Mouse (Mus musculus) forebrain, embryonic 11.5 days (tissue): ENCODE data around the gene Zfp804a. TPM values are rescaled to one million over a fixed set of nuclear protein-coding genes. Genes with fewer than 3 reads are reported as not detected.

Experiments
- ATAC-seq: fragments of 200-750 bp; cut with Nextera tagmentation; replicated peaks from 2 replicates; pipeline ENCODE4 v1.8.0; 2017; ENCODE audit warnings: moderate TSS enrichment; ENCODE audit not compliant: low FRiP score
- DNase-seq: peaks from one replicate; pipeline ENCODE4 v3.0.0-alpha.2; 2017; ENCODE audit warnings: low spot score
- H3K27ac ChIP-seq: fragments of 300-500 bp; sonication (generic); 2 replicates; pipeline ENCODE4 v1.5.1; 2014; ENCODE audit warnings: low read depth, low read length
- H3K27me3 ChIP-seq: fragments of 300-500 bp; sonication (generic); 2 replicates; pipeline ENCODE4 v1.6.1; 2014; ENCODE audit warnings: mild to moderate bottlenecking, low read length, mixed read lengths; ENCODE audit not compliant: control insufficient read depth, insufficient read depth
- H3K36me3 ChIP-seq: fragments of 300-500 bp; sonication (generic); 2 replicates; pipeline ENCODE4 v1.6.1; 2014; ENCODE audit warnings: mild to moderate bottlenecking, low read length, moderate library complexity, mixed read lengths; ENCODE audit not compliant: control insufficient read depth, insufficient read depth
- H3K4me1 ChIP-seq: fragments of 300-500 bp; sonication (generic); replicated peaks from 2 replicates; pipeline ENCODE4 v1.6.1; 2014; ENCODE audit warnings: low read length, mixed read lengths; ENCODE audit not compliant: control insufficient read depth, insufficient read depth
- H3K4me2 ChIP-seq: fragments of 300-500 bp; sonication (generic); 2 replicates; pipeline ENCODE4 v1.6.1; 2014; ENCODE audit warnings: low read depth, mild to moderate bottlenecking, low read length, moderate library complexity, mixed read lengths; ENCODE audit not compliant: severe bottlenecking
- H3K4me3 ChIP-seq: fragments of 300-500 bp; sonication (generic); 2 replicates; pipeline ENCODE4 v1.5.1; 2014; ENCODE audit warnings: low read depth, low read length
- H3K9ac ChIP-seq: fragments of 300-500 bp; sonication (generic); 2 replicates; pipeline ENCODE4 v1.6.1; 2014; ENCODE audit warnings: low read length
- H3K9me3 ChIP-seq: fragments of 300-500 bp; sonication (generic); 2 replicates; pipeline ENCODE4 v1.6.1; 2016; ENCODE audit warnings: low read length, mixed read lengths; ENCODE audit not compliant: control insufficient read depth
- WGBS: fragments of 180-500 bp; shearing (Covaris S2); extraction: QIAGEN DNeasy Blood & Tissue Kit; methylation state at CpG from one replicate; pipeline ENCODE4 v1.1.7; 2014; 5-methylcytosine and 5-hydroxymethylcytosine counted together
- polyA plus RNA-seq: library from polyadenylated mRNA; unstranded; fragments of >200 nt; fragmentation: Nextera tagmentation; extraction: Ambion mirVana; gene quantifications from 2 replicates; pipeline ENCODE4 v1.2.1, GENCODE M21; 2014

The Zfp804a gene
- polyA plus RNA-seq, 1 experiment from 2014 or later, result 0.51 TPM

DNA sequence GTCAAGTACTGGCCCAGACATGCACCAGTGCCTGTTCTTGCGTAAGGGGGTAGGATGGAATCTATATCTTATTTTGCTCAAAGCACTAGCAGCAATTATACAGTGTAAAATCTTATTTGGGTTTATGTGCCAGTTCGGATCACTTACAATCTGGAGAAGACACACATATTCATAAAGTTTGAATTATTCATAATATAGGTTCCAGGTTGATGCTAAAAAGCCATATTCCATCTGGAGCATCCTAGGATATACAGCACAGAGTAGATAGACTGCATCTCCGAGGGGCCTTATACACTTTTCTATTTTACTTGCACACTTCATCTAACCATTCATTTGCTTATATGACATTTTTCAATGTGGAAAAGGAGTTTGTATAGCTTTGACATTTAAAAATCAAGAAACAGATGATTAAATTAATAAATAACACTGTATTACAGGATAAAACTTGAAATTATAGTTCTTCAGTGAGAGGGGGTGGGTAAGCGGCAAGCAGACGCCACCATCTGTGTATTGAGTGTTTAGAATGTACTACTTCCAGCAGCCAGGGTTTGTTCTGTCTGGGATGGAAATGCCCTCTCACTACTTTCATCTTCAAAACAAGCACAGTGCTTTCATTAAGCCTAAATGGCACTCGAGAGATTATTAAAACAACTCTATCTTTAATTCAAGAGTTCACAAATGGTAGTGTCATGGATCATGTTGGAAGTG, 25.4 kb downstream of the Zfp804a start:
- Histone ChIP-seq H3K9ac (no peak overlapping the region), H3K27me3 (no peaks in the 10 kb centered on the region), H3K27ac (no peak overlapping the region), H3K36me3 (no peaks in the 10 kb centered on the region), H3K9me3 (no peaks in the 10 kb centered on the region), H3K4me1 (no peaks in the 10 kb centered on the region), H3K4me2 (no peak overlapping the region), H3K4me3 (no peak overlapping the region)
- WGBS, result 88% methylated on average over 6 of the region's 6 CpGs
- ATAC-seq (no peak), DNase-seq (no peak)

GRCm38 (mm10) chr2:82080678-82081077, 27.7 kb downstream of the Zfp804a start:
- 73% methylated on average over 4 of the region's 4 CpGs for WGBS
- H3K4me3 ChIP-seq, result no peak overlapping the region
- DNase-seq (no peak), ATAC-seq (0 out of 2 replicates have a peak, but pooled peaks have one; percentile 44)
- H3K4me1 ChIP-seq, result no peaks in the 10 kb centered on the region
- H3K9ac ChIP-seq, result no peak overlapping the region
- no peak overlapping the region for H3K27ac ChIP-seq
- no peaks in the 10 kb centered on the region for H3K36me3 ChIP-seq
- no peaks in the 10 kb centered on the region for H3K9me3 ChIP-seq
- no peak overlapping the region for H3K4me2 ChIP-seq
- H3K27me3 ChIP-seq, result no peaks in the 10 kb centered on the region

GRCm38 (mm10) chr2:82113148-82113547, 60.1 kb downstream of the Zfp804a start:
- DNase-seq (no peak), ATAC-seq (no peak)
- no peaks in the 10 kb centered on the region for H3K4me1 ChIP-seq
- H3K27me3 ChIP-seq, result no peaks in the 10 kb centered on the region
- no peak overlapping the region for H3K4me3 ChIP-seq
- no peak overlapping the region for H3K9ac ChIP-seq
- no peak overlapping the region for H3K4me2 ChIP-seq
- no peak overlapping the region for H3K27ac ChIP-seq
- H3K36me3 ChIP-seq, result no peaks in the 10 kb centered on the region
- WGBS, result 75% methylated on average over 1 of the region's 1 CpGs
- H3K9me3 ChIP-seq, result no peaks in the 10 kb centered on the region

GRCm38 (mm10) chr2:82113650-82114049, 60.6 kb downstream of the Zfp804a start:
- Histone ChIP-seq H3K27ac (no peak overlapping the region), H3K4me1 (no peaks in the 10 kb centered on the region), H3K36me3 (no peaks in the 10 kb centered on the region), H3K9me3 (no peaks in the 10 kb centered on the region), H3K9ac (no peak overlapping the region), H3K4me3 (no peak overlapping the region), H3K4me2 (no peak overlapping the region), H3K27me3 (no peaks in the 10 kb centered on the region)
- DNase-seq (no peak), ATAC-seq (no peak)
- 86% methylated on average over 2 of the region's 2 CpGs for WGBS

- no peaks in the 10 kb centered on the region for H3K9me3 ChIP-seq
- no peak for ATAC-seq
- 67% methylated on average over 2 of the region's 2 CpGs for WGBS
Observed at GRCm38 (mm10) chr2:82119577-82119976, 66.6 kb downstream of the Zfp804a start.

DNA sequence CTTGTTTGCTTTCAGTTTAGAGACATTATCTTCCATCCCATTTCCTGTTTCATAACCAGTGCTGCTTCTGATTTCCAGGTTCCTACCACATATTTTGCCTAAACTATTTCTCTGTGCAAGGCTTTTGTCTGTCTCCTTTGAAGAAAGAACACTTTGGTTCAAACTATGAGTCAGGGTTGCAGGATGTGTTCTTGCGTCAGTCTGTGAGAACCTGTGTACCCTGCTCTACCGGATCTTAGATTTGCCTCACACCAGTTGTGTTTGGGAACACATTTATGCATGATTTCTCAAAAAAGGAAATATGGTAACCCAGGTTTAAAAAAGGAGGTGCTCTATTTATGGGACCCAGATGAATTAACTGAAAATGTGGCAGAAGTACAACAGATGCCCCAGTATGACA, 125.7 kb downstream of the Zfp804a start:
- Histone ChIP-seq H3K27ac (no peak overlapping the region), H3K4me3 (no peak overlapping the region), H3K36me3 (no peaks in the 10 kb centered on the region), H3K4me2 (no peak overlapping the region), H3K4me1 (no peaks in the 10 kb centered on the region), H3K9me3 (no peaks in the 10 kb centered on the region), H3K9ac (no peak overlapping the region), H3K27me3 (no peaks in the 10 kb centered on the region)
- 91% methylated on average over 2 of the region's 2 CpGs for WGBS
- ATAC-seq (no peak), DNase-seq (no peak)

More at GRCm38 (mm10) chr2:82119577-82119976, 66.6 kb downstream of the Zfp804a start:
- no peak overlapping the region for H3K4me3 ChIP-seq
- no peak for DNase-seq
- H3K9ac ChIP-seq, result no peak overlapping the region
- H3K27ac ChIP-seq, result no peak overlapping the region
- H3K36me3 ChIP-seq, result no peaks in the 10 kb centered on the region
- no peaks in the 10 kb centered on the region for H3K27me3 ChIP-seq
- H3K4me1 ChIP-seq, result no peaks in the 10 kb centered on the region
- H3K4me2 ChIP-seq, result no peak overlapping the region

- DNase-seq, result no peak
- Histone ChIP-seq H3K36me3 (no peaks in the 10 kb centered on the region), H3K4me3 (no peak overlapping the region), H3K27me3 (no peaks in the 10 kb centered on the region), H3K4me2 (no peak overlapping the region), H3K9me3 (no peaks in the 10 kb centered on the region), H3K27ac (no peak overlapping the region), H3K4me1 (no peaks in the 10 kb centered on the region), H3K9ac (no peak overlapping the region)
- 97% methylated on average over 1 of the region's 1 CpGs for WGBS
- no peak for ATAC-seq
Observed at GRCm38 (mm10) chr2:82181010-82181409, 128.0 kb downstream of the Zfp804a start.

GRCm38 (mm10) chr2:82199901-82200300, 146.9 kb downstream of the Zfp804a start:
- Histone ChIP-seq H3K4me2 (no peak overlapping the region), H3K36me3 (no peaks in the 10 kb centered on the region), H3K9ac (no peak overlapping the region), H3K27me3 (no peaks in the 10 kb centered on the region), H3K9me3 (no peaks in the 10 kb centered on the region), H3K4me1 (no peaks in the 10 kb centered on the region), H3K4me3 (no peak overlapping the region), H3K27ac (no peak overlapping the region)
- WGBS, result 90% methylated on average over 5 of the region's 5 CpGs
- DNase-seq (no peak), ATAC-seq (no peak)

- no peaks in the 10 kb centered on the region for H3K9me3 ChIP-seq
- no peak overlapping the region for H3K4me3 ChIP-seq
- H3K27me3 ChIP-seq, result no peaks in the 10 kb centered on the region
- no peak overlapping the region for H3K27ac ChIP-seq
- H3K9ac ChIP-seq, result no peak overlapping the region
- no peak overlapping the region for H3K4me2 ChIP-seq
- no peaks in the 10 kb centered on the region for H3K36me3 ChIP-seq
- whole genome bisulfite sequencing, result 75% methylated on average over 5 of the region's 5 CpGs
- DNase-seq (no peak), ATAC-seq (no peak)
- H3K4me1 ChIP-seq, result no peaks in the 10 kb centered on the region
Observed at GRCm38 (mm10) chr2:82200616-82201015, 147.6 kb downstream of the Zfp804a start.
